Mouse (Mus musculus): ENCODE data around the gene Mef2d.

Gene Mef2d

DNA sequence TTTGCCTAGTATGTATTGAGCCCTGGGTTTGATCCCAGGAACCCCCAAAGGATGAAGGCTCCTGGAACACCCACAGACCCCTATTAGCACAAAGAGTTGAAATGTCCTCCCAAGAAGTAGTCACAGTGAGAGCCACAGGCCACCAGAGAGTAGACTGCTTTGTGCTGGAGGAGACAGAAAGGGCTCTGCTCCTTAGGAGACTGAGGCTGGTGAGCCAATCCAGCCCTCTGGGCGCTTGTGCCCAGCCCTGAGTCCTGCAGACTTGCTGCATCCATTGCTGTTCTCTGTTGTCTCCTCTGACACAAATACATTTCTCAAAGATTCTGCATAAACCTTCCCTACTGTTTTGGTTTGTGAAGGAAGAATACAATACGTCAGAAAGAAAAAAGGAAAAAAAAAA is 68.7 kb downstream of the Mef2d start:
- no peak for DNase-seq

DNA sequence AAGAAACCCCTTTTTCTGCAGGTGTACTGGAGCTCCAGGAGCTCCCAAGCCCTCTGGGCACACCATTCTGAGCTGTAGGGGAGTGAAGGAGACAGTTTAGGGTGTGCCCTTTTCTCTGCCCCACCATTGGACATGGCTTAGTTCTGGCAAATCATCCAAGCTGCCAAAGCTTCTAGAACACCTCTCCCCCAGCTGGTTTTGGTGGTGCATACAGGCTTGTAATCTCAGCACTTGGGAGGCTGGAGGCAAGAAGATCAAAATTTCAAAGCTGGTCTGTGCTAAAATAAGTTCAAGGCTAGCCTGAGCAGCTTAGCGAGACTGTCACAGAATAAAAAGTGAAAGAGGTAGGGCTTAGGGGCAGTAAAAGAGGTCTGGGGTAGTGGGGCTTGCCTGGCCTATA is 70.2 kb downstream of the Mef2d start:
- no peak for DNase-seq

DNA sequence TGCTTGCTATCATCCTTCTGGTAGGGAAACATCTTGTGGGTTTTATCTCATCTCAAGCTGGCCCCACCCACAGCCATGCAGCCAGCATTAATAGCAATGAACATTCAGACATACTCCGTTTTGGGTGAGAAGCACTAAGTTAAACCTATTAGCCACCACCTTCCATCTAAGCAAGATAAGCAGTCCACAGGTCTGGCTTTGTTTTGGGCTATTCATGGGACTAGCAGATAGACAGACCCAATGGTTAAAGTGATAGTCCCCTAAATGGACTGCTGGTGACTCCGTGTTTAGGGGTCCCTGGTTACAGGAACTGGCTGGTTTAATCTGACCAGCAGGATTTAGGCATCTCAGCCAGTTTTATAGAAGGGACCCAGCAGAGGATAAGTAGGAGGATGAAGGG is 70.8 kb downstream of the Mef2d start:
- no peak for DNase-seq

DNA sequence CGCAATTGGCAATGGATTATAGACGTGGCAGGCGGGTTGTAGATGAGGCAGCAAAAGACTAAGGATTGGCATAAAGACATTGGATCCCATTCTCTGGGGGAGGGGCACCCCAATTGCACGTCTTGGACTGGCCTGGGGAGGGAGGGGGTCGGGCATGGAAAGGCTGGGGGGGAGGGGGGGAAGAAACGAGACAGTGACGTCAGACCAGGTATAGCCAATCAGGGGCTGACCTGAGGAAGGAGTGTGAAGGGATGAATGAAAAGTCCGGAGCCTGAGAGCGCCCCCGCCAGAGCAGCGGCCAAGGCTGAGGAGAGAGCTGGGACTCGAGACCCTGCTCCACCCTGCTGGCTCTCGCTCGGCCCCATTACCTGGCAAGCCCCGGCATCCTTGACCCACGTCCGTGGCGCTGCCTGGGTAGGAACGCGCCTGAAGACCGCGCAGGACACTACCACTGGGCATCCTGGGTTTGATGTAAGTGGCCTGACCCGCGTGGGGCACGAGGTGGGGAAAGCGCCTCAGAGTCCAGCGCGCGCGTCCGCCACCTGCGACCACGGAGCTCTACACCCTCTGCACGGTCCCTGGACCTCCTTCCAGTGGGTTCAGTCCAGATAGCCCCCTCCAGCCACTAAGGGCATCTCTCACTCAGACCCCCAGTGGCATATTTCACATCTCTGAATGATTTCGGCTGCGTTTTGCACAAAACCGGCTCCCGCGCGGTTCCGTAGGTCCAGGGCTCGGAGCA is 72.2 kb downstream of the Mef2d start:
- DNase-seq = no peak

DNA sequence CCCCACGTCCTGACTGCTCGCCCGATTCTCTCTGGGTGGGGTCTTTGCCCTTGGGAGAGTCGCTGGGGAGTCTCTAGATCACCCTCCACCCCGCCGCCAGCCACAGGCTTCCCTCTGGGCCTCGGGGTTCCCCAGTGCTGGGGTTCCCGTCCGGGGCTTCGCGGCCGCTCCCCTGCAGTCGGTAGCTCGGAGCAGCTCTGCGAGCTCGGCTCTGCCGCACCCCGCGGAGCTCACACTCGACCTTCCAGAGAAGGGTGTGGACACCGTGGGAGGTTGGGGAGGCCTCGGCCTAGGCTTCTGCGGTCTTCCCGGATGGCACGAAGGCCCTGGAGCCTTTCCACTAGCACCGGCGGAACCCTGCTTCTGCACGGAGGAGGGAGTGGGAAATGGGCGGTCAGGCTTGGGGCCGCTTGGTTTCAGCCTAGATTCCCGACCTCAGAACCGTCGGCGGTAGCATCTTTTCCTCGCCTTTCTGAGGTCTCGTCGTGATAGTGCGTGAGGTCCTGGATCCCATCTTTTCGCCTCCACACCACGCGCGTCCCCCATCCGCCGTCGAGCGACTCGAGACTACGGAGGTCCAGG is 72.9 kb downstream of the Mef2d start:
- DNase-seq = no peak

DNA sequence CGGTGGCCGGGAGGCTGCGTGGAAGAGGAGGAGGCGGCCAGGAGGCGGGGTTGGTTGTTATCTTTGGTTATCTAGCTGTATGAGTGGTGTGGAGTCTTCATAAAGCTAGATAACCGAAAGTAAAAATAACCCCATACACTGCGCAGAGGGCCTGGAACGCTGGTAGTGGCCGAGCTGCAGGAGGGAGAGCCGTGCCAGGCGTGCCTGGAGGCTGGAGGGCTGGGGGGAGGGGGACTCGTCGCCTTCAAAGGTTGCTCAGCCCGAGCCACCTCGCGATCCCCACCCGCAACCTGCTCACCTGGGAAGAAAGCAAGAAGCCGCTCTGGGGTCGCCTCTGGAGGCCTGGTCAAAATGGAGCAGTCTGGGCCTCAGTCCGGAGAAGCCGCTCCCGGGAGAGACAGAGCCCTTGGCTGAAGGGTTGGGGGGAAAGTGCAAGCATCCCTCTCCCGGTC is 73.4 kb downstream of the Mef2d start:
- no peak for DNase-seq

DNA sequence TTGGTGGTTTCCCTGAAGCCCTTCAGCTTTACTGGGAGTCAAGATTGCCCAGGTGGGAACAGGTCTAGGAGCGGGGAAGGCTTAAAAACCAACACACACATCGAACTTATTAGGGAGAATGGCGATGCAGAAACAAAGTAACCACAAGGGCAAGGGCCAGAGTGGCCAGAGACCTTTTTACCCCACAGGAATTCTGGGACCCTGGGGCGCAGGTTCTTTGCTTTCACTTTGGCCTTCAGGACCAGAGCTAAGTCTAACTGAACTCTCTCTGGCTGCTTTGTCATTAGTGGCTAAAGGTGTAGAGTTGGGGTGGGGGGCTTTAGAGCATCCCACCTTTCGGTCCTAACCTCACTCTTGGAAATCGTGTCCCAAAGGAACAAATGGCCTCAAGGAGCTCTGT is 73.9 kb downstream of the Mef2d start:
- DNase-seq = no peak

DNA sequence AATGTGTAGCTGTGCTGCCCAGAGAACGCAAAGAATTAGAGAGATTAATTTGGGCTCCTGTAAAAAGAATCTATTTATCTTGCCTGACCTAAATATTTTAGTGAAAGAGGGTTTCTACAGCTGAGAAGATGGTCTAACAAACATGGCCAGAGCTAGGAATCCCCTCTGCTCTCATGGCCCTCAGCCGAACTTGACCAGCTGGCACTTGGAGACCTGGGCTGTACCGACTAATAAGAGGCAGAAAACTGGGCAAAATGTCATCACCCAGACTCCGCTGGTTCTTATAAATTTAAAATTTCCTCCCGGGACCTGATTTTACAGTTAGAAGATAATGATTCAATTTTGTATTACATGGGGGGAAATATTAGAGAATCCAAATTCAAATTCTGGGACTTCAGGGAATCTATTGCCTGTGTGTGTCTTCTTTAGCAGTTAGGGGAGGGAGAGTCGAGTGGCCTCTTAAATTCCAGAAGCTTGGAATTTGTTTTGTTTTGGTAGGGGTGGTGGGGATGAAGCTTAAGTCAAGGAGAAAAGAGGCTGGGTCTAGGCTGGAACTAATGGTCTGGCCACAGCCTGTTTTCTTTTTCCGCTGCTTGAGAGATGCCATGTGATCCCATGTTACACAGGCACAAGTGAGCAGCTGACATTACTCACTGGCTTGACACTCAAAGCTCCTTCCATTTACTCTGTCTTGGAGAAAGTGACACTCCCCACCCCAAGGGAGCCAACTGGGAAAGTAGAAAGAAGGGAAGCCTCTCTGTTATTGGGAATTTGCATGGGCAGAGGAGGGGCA is 74.6 kb downstream of the Mef2d start:
- no peak for DNase-seq

DNA sequence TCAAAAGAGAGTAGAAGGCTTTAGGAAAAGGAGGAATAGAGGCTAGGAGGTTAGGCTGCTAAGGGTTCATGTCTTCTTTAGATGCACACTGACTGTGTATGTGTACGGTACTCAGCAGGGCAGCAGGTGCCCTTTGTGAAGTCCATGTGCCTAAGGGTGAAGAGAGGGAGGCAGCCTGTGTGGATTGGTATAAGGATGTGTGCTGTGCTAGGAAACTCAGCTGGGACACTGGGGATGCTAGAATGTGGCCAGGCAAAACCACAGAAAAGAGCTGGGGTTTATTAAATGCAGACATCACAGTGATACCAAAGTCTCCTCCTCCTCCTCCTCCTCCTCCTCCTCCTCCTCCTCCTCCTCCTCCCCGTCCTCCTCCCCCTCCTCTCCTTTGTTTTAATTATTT is 75.5 kb downstream of the Mef2d start:
- no peak for DNase-seq

DNA sequence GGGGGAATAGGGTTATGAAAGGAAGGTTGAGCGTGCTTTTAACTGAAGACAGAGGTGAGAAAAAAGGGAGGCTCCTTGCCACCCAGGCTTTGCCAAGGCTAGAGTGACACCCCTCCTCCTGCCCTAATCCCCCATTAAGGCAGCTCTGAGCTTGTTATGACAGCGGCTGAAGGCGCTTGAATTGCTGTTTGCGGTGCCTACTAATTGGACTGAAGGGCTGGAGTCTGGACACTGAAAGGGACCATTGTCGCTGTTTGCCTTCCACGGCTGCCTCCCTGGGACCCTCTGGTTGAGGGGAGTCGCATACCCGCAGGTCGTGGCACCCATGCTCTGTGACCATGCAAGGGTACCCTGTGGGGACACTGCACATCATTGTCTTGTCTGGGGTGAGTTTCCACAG is 77.8 kb downstream of the Mef2d start:
- DNase-seq = no peak

DNA sequence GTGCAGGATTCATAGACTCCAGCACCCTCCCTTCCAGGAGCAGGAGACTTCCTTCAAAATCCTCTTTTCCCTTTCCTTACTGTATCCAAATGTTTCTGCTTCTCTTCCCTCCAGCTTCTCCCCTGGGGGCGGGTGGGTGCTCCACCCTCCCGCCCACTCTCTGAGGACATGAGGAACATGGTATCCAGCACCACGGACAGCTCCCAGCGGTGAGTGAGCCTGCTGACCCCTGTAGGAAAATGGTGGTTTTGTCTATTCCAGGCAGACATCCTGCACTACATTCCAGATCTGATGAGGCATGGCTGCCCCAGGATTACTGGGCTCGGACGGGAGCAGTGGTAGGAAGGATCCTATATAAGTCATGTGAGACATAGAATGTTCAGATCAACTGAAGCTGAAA is 78.7 kb downstream of the Mef2d start:
- DNase-seq = no peak

Data from thymus, adult 18-20 months (tissue).